Mouse (Mus musculus) heart, embryonic 12.5 days (tissue): Measurements from ENCODE around the gene Slc25a11. TPM values are rescaled to one million over a fixed set of nuclear protein-coding genes. Genes with fewer than 3 reads are reported as not detected.

Source experiments
- ATAC-seq: fragments of 200-750 bp; cut with Nextera tagmentation; 2 replicates; pipeline ENCODE4 v1.8.0; 2017; ENCODE audit warnings: moderate TSS enrichment, moderate library complexity; ENCODE audit not compliant: insufficient number of reproducible peaks, low FRiP score
- H3K27ac ChIP-seq: fragments of 300-500 bp; sonication (generic); 2 replicates; pipeline ENCODE4 v1.5.1; 2016; ENCODE audit warnings: mild to moderate bottlenecking, moderate library complexity; ENCODE audit not compliant: poor library complexity, severe bottlenecking
- H3K27me3 ChIP-seq: fragments of 300-500 bp; sonication (generic); replicated peaks from 2 replicates; pipeline ENCODE4 v1.6.1; 2016; ENCODE audit warnings: mild to moderate bottlenecking, moderate library complexity
- H3K36me3 ChIP-seq: fragments of 300-500 bp; sonication (generic); 2 replicates; pipeline ENCODE4 v1.6.1; 2016; ENCODE audit warnings: mild to moderate bottlenecking, moderate library complexity
- H3K4me1 ChIP-seq: fragments of 300-500 bp; sonication (generic); replicated peaks from 2 replicates; pipeline ENCODE4 v1.6.1; 2016; ENCODE audit warnings: mild to moderate bottlenecking
- H3K4me2 ChIP-seq: fragments of 300-500 bp; sonication (generic); 2 replicates; pipeline ENCODE4 v1.6.1; 2016; ENCODE audit warnings: mild to moderate bottlenecking, moderate library complexity
- H3K4me3 ChIP-seq: fragments of 300-500 bp; sonication (generic); 2 replicates; pipeline ENCODE4 v1.5.1; 2016; ENCODE audit warnings: mild to moderate bottlenecking
- H3K9ac ChIP-seq: fragments of 300-500 bp; sonication (generic); 2 replicates; pipeline ENCODE4 v1.6.1; 2016; ENCODE audit warnings: mild to moderate bottlenecking, moderate library complexity
- H3K9me3 ChIP-seq: fragments of 300-500 bp; sonication (generic); replicated peaks from 2 replicates; pipeline ENCODE4 v1.6.1; 2016; ENCODE audit warnings: mild to moderate bottlenecking, moderate library complexity
- WGBS: fragments of 180-500 bp; shearing (Covaris S2); methylation state at CpG from one replicate; pipeline ENCODE4 v1.1.7; 2016; 5-methylcytosine and 5-hydroxymethylcytosine counted together
- polyA plus RNA-seq: library from polyadenylated mRNA; unstranded; fragments of >200 nt; fragmentation: Nextera tagmentation; extraction: Ambion mirVana; gene quantifications from 2 replicates; pipeline ENCODE4 v1.2.1, GENCODE M21; 2016

The Slc25a11 gene
- polyA plus RNA-seq, 1 experiment from 2014 or later: 227 TPM

DNA sequence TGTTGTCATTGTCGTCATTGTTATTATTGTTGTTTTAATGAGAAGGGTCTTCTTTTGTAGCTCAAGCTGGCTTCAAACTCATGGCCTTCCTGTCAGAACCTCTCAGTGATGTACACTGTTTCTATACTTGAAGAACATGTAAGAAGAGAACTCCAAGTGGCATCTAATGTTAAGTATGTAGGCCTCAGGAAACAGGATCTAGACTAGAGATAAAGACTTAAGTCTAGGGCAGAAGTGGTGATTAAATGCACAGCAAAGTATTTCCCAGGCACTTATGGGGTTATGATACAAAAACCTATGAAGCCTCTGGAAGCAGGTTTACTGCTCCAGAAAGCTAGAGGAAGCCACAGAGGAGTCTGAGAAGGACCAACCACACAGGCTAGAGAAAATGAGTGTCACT, 9.0 kb downstream of the Slc25a11 start:
- peak; percentile 20; the same call in 1 of the 2 replicates for ATAC-seq
- WGBS: 56% methylated on average over 1 of the region's 1 CpGs
- Histone ChIP-seq H3K4me2 (peak overlapping the region; percentile 34), H3K9ac (0 out of 2 replicates have a peak overlapping the region, but pooled peaks have one; percentile 28), H3K27me3 (no peaks in the 10 kb centered on the region), H3K27ac (peak overlapping the region; percentile 39), H3K36me3 (peaks cover 7% of the 10 kb centered on the region), H3K4me1 (peaks cover 21% of the 10 kb centered on the region), H3K4me3 (no peak overlapping the region), H3K9me3 (no peaks in the 10 kb centered on the region)

DNA sequence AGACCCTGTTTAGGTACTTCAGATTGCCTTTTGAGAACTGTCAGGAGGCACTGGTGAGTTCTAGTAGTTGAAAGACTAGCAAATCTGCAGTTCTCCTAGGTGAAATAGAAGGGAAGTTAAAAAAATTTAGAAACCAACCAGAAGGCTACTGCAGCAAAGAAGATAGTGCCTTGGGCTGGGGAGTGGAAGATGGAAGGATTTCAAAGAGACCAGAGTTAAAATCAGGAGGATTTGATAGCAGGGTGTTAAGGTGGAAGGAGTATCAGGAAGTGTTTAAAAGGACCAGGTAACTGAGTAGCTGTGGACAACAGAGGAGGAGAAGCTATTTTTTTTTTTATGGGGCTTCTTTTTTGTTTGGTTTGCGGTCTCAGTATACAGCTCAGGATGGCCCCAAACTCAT, 9.5 kb downstream of the Slc25a11 start:
- Histone ChIP-seq H3K27me3 (no peaks in the 10 kb centered on the region), H3K27ac (no peak overlapping the region), H3K4me2 (no peak overlapping the region), H3K36me3 (peaks cover 2% of the 10 kb centered on the region), H3K9me3 (no peaks in the 10 kb centered on the region), H3K9ac (no peak overlapping the region), H3K4me3 (no peak overlapping the region), H3K4me1 (peaks cover 21% of the 10 kb centered on the region)
- whole genome bisulfite sequencing: 95% methylated on average over 1 of the region's 1 CpGs
- no peak for ATAC-seq

DNA sequence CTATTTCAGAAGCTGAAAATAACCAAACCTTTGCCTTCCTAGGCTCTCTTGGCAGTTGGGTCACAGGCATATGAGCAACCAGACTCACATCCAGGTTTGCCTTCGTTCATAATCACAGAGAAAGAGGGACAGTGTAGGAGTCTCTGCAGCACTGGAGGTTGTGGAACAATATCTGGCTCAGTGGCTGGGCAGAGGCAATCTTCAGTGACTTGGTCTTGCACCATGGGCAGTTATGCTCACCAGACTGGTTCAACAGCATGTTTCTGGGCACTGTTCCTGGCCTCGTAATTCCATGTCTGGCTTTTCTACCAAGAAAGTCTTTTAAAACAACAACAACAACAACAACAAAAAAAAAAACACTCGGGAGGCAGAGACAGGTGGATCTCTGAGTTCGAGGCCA, 11.7 kb downstream of the Slc25a11 start:
- Histone ChIP-seq H3K27ac (no peak overlapping the region), H3K4me2 (no peak overlapping the region), H3K36me3 (no peaks in the 10 kb centered on the region), H3K4me3 (no peak overlapping the region), H3K9me3 (no peaks in the 10 kb centered on the region), H3K27me3 (no peaks in the 10 kb centered on the region), H3K9ac (no peak overlapping the region), H3K4me1 (peaks cover 21% of the 10 kb centered on the region)
- 83% methylated on average over 4 of the region's 4 CpGs for WGBS
- ATAC-seq: no peak

DNA sequence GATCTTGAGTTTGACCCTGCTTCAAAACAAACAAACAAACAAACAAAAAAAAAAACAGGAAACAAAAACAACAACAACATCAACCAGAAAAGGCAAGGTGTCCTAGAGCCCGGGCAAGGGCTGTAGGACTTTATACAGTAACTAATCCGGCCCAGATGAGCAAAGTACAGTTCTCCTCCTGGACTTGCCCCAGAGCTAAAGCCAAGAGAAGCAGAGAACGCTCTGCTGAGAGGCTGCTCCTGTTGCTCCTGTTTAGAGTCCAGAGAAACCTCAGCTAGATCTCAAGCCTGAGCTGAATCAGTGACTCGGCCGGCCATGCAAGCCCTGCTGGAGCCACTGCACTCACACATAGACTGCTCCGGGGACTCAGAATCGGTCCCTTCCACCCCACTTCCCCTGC, 17.1 kb downstream of the Slc25a11 start:
- H3K4me2 ChIP-seq: no peak overlapping the region
- no peaks in the 10 kb centered on the region for H3K9me3 ChIP-seq
- no peak overlapping the region for H3K9ac ChIP-seq
- no peaks in the 10 kb centered on the region for H3K36me3 ChIP-seq
- WGBS: 54% methylated on average over 7 of the region's 7 CpGs
- no peak for ATAC-seq
- no peaks in the 10 kb centered on the region for H3K27me3 ChIP-seq
- H3K4me1 ChIP-seq: no peaks in the 10 kb centered on the region
- H3K27ac ChIP-seq: no peak overlapping the region
- no peak overlapping the region for H3K4me3 ChIP-seq

DNA sequence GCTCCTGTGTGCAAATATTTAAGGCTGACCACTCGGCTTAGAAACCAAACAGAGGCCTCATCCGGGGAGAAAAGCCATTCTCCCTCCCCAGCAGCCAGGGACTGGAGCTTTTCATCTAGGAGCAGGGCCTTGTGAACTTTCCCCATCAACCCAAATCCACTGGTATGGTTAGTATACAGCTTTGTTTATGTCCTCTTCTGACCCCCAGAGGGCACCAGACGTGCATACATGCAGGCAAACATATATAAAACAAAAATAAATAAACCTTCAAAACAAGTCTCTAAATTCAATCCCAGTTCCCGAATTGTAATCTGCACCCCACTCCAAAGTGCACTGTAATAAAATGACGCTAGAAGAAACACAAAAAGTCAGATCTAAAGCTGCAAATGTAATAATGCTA, 17.7 kb downstream of the Slc25a11 start:
- no peak for ATAC-seq
- Histone ChIP-seq H3K27me3 (no peaks in the 10 kb centered on the region), H3K36me3 (no peaks in the 10 kb centered on the region), H3K9me3 (no peaks in the 10 kb centered on the region), H3K27ac (no peak overlapping the region), H3K4me1 (no peaks in the 10 kb centered on the region), H3K4me2 (no peak overlapping the region), H3K4me3 (no peak overlapping the region), H3K9ac (no peak overlapping the region)
- 62% methylated on average over 5 of the region's 5 CpGs for WGBS

DNA sequence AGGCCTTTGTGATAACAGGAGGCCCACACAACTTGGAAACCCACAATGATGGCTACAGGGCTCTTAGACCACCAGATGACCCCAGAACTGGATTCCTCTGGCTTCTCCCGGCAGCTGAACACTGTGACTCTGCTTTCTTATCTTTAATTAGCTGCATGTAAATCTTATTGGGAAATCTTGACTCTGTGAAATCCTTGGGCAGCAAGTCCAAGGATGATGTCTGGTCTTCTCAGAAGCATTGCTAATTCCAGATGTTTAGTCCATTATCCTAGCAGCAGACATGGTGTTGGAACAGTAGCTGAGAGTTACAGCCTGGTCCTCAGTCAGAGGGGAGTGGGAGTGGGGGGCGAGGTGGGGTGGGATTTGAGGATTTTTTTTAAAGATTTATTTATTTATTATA, 18.8 kb downstream of the Slc25a11 start:
- ATAC-seq: no peak
- no peak overlapping the region for H3K9ac ChIP-seq
- no peak overlapping the region for H3K4me3 ChIP-seq
- H3K4me2 ChIP-seq: no peak overlapping the region
- no peaks in the 10 kb centered on the region for H3K27me3 ChIP-seq
- no peaks in the 10 kb centered on the region for H3K36me3 ChIP-seq
- no peaks in the 10 kb centered on the region for H3K4me1 ChIP-seq
- WGBS: 64% methylated on average over 2 of the region's 2 CpGs
- H3K9me3 ChIP-seq: no peaks in the 10 kb centered on the region
- H3K27ac ChIP-seq: no peak overlapping the region

DNA sequence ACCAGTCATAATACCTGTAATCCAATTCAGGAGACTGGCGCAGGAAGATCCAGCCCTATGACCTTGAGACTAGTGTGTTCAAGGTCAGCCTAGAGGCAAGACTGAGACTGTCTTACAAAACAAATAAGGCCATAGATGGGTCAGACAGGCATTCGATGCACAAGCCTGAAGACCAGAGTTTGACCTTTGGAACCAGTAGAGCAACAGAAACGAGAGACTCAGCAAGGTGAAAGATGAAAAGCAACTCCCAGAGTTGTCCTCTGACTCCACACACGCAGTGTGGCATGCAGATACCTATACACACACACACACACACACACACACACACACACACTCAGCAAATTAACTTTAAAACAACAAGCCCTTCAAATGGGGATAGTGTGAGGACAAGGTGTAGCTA, 20.4 kb downstream of the Slc25a11 start:
- 74% methylated on average over 4 of the region's 4 CpGs for WGBS
- H3K4me1 ChIP-seq: no peaks in the 10 kb centered on the region; the same call in 1 of the 2 replicates
- H3K36me3 ChIP-seq: no peaks in the 10 kb centered on the region
- no peaks in the 10 kb centered on the region for H3K9me3 ChIP-seq
- no peak for ATAC-seq
- H3K27me3 ChIP-seq: no peaks in the 10 kb centered on the region
- no peak overlapping the region for H3K4me2 ChIP-seq
- no peak overlapping the region for H3K27ac ChIP-seq
- H3K4me3 ChIP-seq: no peak overlapping the region
- H3K9ac ChIP-seq: no peak overlapping the region

DNA sequence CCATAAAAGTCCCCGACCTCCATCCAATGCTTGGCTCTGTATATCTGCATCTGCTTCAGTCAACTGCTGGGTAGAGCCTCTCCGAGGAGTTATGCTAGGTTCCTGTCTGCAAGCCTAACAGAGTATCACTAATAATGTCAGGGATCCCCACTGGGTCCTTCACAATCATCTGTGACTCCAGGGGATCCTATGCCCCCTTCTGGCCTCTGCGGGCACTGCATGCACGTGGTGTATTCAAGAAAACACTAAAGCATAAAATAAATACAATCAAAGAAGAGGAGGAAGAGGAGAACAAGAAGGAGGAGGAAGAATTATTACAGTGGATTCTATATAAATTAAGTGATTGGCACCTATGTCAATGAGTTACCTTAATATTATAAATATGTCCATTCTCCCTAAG, 21.8 kb downstream of the Slc25a11 start:
- 48% methylated on average over 4 of the region's 4 CpGs for WGBS
- no peak overlapping the region for H3K4me3 ChIP-seq
- no peak for ATAC-seq
- H3K4me1 ChIP-seq: no peaks in the 10 kb centered on the region; the same call in 1 of the 2 replicates
- H3K9ac ChIP-seq: no peak overlapping the region
- no peak overlapping the region for H3K4me2 ChIP-seq
- H3K9me3 ChIP-seq: no peaks in the 10 kb centered on the region
- H3K36me3 ChIP-seq: no peaks in the 10 kb centered on the region
- no peaks in the 10 kb centered on the region for H3K27me3 ChIP-seq
- H3K27ac ChIP-seq: no peak overlapping the region

DNA sequence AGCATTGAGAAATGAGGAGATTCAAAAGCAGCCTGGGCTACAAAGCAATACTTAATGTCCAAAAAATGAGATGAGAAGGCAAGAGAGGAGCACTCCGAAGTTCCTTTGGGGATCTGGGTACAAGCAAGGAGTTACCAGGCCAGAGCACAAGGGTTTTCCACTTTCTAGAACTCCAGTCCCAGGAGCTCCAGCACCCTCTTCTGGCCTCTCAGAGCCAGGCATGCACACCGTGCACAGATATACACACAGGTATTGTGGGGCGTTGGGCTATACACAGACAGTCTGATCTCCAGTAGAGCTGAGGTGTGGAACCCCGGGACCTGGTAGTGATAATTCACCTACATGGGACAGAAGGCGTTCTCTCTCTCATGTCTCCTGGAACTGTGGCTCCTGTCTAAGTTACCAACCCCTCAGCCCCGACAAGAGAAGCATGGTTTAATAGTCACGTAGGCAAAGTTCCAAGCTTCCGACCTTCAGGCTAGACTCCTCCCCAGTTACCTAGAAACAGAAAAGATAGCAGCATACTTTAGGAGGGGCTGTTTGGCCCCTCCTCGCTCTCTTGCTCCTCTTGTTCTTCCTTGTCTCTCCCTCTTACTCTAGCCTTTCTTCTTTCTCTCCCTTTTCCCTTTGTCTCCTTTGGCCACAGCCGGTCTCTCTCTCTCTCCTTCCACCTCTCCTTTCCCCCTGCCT, 24.1 kb downstream of the Slc25a11 start:
- ATAC-seq: no peak

DNA sequence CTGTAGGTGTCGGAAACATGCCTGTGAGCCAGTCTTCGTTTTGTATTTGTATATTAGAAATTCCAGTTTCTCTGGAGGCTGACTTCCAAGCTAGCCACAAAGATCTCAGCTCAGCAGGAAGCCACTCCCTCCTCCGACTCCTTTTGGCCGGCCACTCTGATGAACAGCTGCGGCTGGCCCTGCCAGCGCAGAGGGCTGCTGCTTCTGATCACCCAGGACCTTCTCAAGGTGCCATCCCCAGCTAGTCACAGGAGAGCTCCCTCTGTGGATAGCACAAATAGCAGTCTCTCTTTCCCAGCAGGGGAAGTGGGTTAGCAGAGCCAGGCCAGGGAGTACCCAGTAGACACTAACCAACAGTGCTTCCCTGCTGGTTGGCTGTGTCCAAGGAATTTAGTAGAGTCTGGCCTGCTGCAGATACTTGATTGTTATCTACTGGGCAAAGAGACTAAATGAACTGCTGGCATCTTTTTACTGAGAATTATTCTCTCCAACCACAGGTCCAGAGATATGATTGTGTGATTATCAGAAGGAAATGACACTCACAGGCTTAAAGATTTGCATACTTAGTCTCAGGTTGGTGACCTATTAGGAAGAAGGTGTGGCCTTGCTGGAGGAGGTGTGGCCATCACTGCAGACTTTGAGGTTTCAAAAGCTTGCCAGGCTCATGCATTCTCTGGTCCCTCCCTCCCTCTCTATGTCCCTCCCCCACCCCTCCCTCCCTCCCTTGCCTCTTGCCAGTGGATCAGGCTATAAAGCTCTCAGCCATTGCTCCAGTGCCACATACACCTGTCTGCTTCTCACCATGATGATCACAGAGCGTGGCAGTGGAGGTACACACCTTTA, 25.1 kb downstream of the Slc25a11 start:
- WGBS: 38% methylated on average over 7 of the region's 7 CpGs
- Histone ChIP-seq H3K9ac (no peak overlapping the region), H3K4me1 (no peaks in the 10 kb centered on the region; the same call in 1 of the 2 replicates), H3K27ac (no peak overlapping the region), H3K4me3 (no peak overlapping the region), H3K9me3 (no peaks in the 10 kb centered on the region), H3K4me2 (no peak overlapping the region), H3K27me3 (peaks cover 4% of the 10 kb centered on the region; the same call in 1 of the 2 replicates), H3K36me3 (no peaks in the 10 kb centered on the region)
- ATAC-seq: no peak

More for the DNA sequence above, 24.1 kb downstream of the Slc25a11 start:
- H3K27me3 ChIP-seq: no peaks in the 10 kb centered on the region
- H3K27ac ChIP-seq: no peak overlapping the region
- H3K4me2 ChIP-seq: no peak overlapping the region
- WGBS: 66% methylated on average over 10 of the region's 10 CpGs
- H3K9me3 ChIP-seq: no peaks in the 10 kb centered on the region
- no peaks in the 10 kb centered on the region for H3K36me3 ChIP-seq
- H3K4me3 ChIP-seq: no peak overlapping the region
- no peak overlapping the region for H3K9ac ChIP-seq
- no peaks in the 10 kb centered on the region; the same call in 1 of the 2 replicates for H3K4me1 ChIP-seq

DNA sequence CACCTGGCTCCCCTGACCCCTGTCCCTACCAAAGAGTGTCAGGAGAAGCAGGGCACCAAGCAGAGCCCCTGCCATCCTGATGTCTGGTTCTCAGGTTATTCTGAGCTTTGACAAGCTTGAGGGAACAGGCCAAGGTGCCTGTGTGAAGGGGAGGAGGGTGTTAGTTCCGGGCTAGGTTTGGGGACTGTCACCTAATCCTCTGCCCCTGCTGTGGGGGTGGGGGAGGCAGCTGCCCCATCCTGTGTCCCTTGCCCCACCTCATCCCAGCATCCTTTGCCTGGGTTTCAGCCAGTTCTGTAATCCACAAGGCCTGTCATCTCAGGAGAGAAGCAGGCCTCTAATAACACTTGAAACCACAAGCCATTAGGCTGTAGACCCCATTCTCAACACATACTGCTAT, 28.2 kb downstream of the Slc25a11 start, which contains the start of gene Chrne:
TSS of gene Chrne (minus strand) at position 116 of the 400 bp plus-strand sequence.
- H3K4me2 ChIP-seq: no peak within 1 kb of the TSS
- no peak for ATAC-seq
- H3K27ac ChIP-seq: no peak within 1 kb of the TSS
- no peak within 1 kb of the TSS for H3K9ac ChIP-seq
- peaks cover 19% of the 10 kb centered on the region for H3K4me1 ChIP-seq
- WGBS: 12% methylated on average over 1 of the region's 1 CpGs
- peaks cover 14% of the 10 kb centered on the region; the same call in 1 of the 2 replicates for H3K27me3 ChIP-seq
- H3K4me3 ChIP-seq: no peak within 1 kb of the TSS
- H3K9me3 ChIP-seq: no peaks in the 10 kb centered on the region
- no peaks in the 10 kb centered on the region for H3K36me3 ChIP-seq
